Mouse (Mus musculus) heart, embryonic 16.5 days (tissue): ENCODE measurements around the gene 4930505A04Rik. TPM values are rescaled to one million over a fixed set of nuclear protein-coding genes. Genes with fewer than 3 reads are reported as not detected.
A peak's percentile ranks its signal among the peaks of the same experiment; 100 is the strongest.
"Not testable (repeated sequence)": the region's sequence is repeated elsewhere in the genome, so short reads cannot be mapped to it uniquely, and the experiment has no call there.

Experiments used
- ATAC-seq: fragments of 200-750 bp; cut with Nextera tagmentation; replicated peaks from 2 replicates; pipeline ENCODE4 v1.8.0; 2017; ENCODE audit warnings: moderate number of reproducible peaks; ENCODE audit not compliant: insufficient read depth, low FRiP score; ENCODE audit errors: extremely low read depth
- H3K27ac ChIP-seq: fragments of 300-500 bp; sonication (generic); 2 replicates; pipeline ENCODE4 v1.5.1; 2014; ENCODE audit warnings: mild to moderate bottlenecking, low read length, control low read depth, moderate library complexity
- H3K27me3 ChIP-seq: fragments of 300-500 bp; sonication (generic); 2 replicates; pipeline ENCODE4 v1.6.1; 2014; ENCODE audit warnings: low read length, mixed read lengths; ENCODE audit not compliant: control insufficient read depth, insufficient read depth
- H3K36me3 ChIP-seq: fragments of 300-500 bp; sonication (generic); 2 replicates; pipeline ENCODE4 v1.6.1; 2014; ENCODE audit not compliant: control insufficient read depth, insufficient read depth
- H3K4me1 ChIP-seq: fragments of 300-500 bp; sonication (generic); 2 replicates; pipeline ENCODE4 v1.6.1; 2014; ENCODE audit warnings: low read length, mixed read lengths; ENCODE audit not compliant: control insufficient read depth, insufficient read depth
- H3K4me2 ChIP-seq: fragments of 300-500 bp; sonication (generic); 2 replicates; pipeline ENCODE4 v1.6.1; 2014; ENCODE audit warnings: low read depth, mild to moderate bottlenecking, control low read depth, low read length
- H3K4me3 ChIP-seq: fragments of 300-500 bp; sonication (generic); 2 replicates; pipeline ENCODE4 v1.5.1; 2014; ENCODE audit warnings: mild to moderate bottlenecking, control low read depth, low read length
- H3K9ac ChIP-seq: fragments of 300-500 bp; sonication (generic); 2 replicates; pipeline ENCODE4 v1.6.1; 2014; ENCODE audit warnings: low read length, control low read depth
- H3K9me3 ChIP-seq: fragments of 300-500 bp; sonication (generic); replicated peaks from 2 replicates; pipeline ENCODE4 v1.6.1; 2016; ENCODE audit warnings: low read length; ENCODE audit not compliant: control insufficient read depth
- WGBS: fragments of 180-500 bp; shearing (Covaris S2); extraction: QIAGEN DNeasy Blood & Tissue Kit; methylation state at CpG from one replicate; pipeline ENCODE4 v1.1.7; 2014; 5-methylcytosine and 5-hydroxymethylcytosine counted together
- polyA plus RNA-seq: library from polyadenylated mRNA; unstranded; fragments of >200 nt; fragmentation: Nextera tagmentation; extraction: Ambion mirVana; gene quantifications from 2 replicates; pipeline ENCODE4 v1.2.1, GENCODE M21; 2015

4930505A04Rik gene
- polyA plus RNA-seq, 1 experiment from 2014 or later, result not detected

GRCm38 (mm10) chr11:30471187-30471586 is 440 bp downstream of the 4930505A04Rik start:
- ATAC-seq, result no peak
- Histone ChIP-seq H3K27ac (peak overlapping the region; percentile 94), H3K4me3 (no peak overlapping the region; the same call in 1 of the 2 replicates), H3K27me3 (no peaks in the 10 kb centered on the region), H3K9ac (peak overlapping the region; percentile 83), H3K4me1 (peaks cover 13% of the 10 kb centered on the region), H3K36me3 (no peaks in the 10 kb centered on the region), H3K4me2 (peak overlapping the region; percentile 92), H3K9me3 (no peaks in the 10 kb centered on the region)
- 48% methylated on average over 8 of the region's 8 CpGs for WGBS

GRCm38 (mm10) chr11:30454331-30454730 is 17.3 kb downstream of the 4930505A04Rik start:
- Histone ChIP-seq H3K27ac (peak overlapping the region; percentile 63), H3K9ac (peak overlapping the region; percentile 11; the same call in 1 of the 2 replicates), H3K4me1 (peaks cover 15% of the 10 kb centered on the region), H3K4me3 (no peak overlapping the region), H3K27me3 (no peaks in the 10 kb centered on the region), H3K4me2 (peak overlapping the region; percentile 47), H3K36me3 (no peaks in the 10 kb centered on the region), H3K9me3 (no peaks in the 10 kb centered on the region)
- ATAC-seq, result 0 out of 2 replicates have a peak, but pooled peaks have one; percentile 28
- WGBS, result 34% methylated on average over 4 of the region's 4 CpGs

- no peaks in the 10 kb centered on the region for H3K9me3 ChIP-seq
- no peak overlapping the region for H3K4me2 ChIP-seq
- no peak overlapping the region for H3K27ac ChIP-seq
- peaks cover 5% of the 10 kb centered on the region; the same call in 1 of the 2 replicates for H3K4me1 ChIP-seq
- no peaks in the 10 kb centered on the region for H3K27me3 ChIP-seq
- no peak overlapping the region for H3K9ac ChIP-seq
- ATAC-seq, result no peak
- no peaks in the 10 kb centered on the region for H3K36me3 ChIP-seq
- WGBS, result 90% methylated on average over 2 of the region's 2 CpGs
- H3K4me3 ChIP-seq, result no peak overlapping the region
These were observed 23.5 kb downstream of the 4930505A04Rik start for GRCm38 (mm10) chr11:30448126-30448525.

GRCm38 (mm10) chr11:30447561-30447960 is 24.1 kb downstream of the 4930505A04Rik start:
- Histone ChIP-seq H3K27ac (no peak overlapping the region), H3K4me2 (no peak overlapping the region), H3K9ac (no peak overlapping the region), H3K4me3 (no peak overlapping the region), H3K36me3 (no peaks in the 10 kb centered on the region), H3K9me3 (no peaks in the 10 kb centered on the region), H3K27me3 (no peaks in the 10 kb centered on the region), H3K4me1 (peaks cover 5% of the 10 kb centered on the region; the same call in 1 of the 2 replicates)
- 83% methylated on average over 1 of the region's 1 CpGs for whole genome bisulfite sequencing
- ATAC-seq, result no peak

GRCm38 (mm10) chr11:30444192-30444905 is 27.3 kb downstream of the 4930505A04Rik start:
- 87% methylated on average over 12 of the region's 12 CpGs for WGBS
- not testable (repeated sequence) for H3K4me3 ChIP-seq

GRCm38 (mm10) chr11:30443746-30444145 is 27.9 kb downstream of the 4930505A04Rik start:
- Histone ChIP-seq H3K27ac (no peak overlapping the region), H3K4me3 (no peak overlapping the region), H3K27me3 (no peaks in the 10 kb centered on the region), H3K4me1 (no peaks in the 10 kb centered on the region), H3K36me3 (no peaks in the 10 kb centered on the region), H3K9ac (no peak overlapping the region), H3K9me3 (no peaks in the 10 kb centered on the region), H3K4me2 (no peak overlapping the region)
- ATAC-seq, result no peak
- WGBS, result 72% methylated on average over 8 of the region's 8 CpGs

More at GRCm38 (mm10) chr11:30444192-30444905, 27.3 kb downstream of the 4930505A04Rik start:
- H3K9me3 ChIP-seq, H3K9ac ChIP-seq, H3K27me3 ChIP-seq, H3K4me1 ChIP-seq, H3K36me3 ChIP-seq, H3K4me2 ChIP-seq, H3K27ac ChIP-seq, ATAC-seq: not testable (repeated sequence)

- no peaks in the 10 kb centered on the region for H3K36me3 ChIP-seq
- H3K9me3 ChIP-seq, result no peaks in the 10 kb centered on the region
- H3K4me2 ChIP-seq, result no peak overlapping the region
- no peaks in the 10 kb centered on the region for H3K27me3 ChIP-seq
- WGBS, result 82% methylated on average over 2 of the region's 2 CpGs
- no peak overlapping the region for H3K4me3 ChIP-seq
- H3K27ac ChIP-seq, result no peak overlapping the region
- H3K4me1 ChIP-seq, result no peaks in the 10 kb centered on the region
- ATAC-seq, result no peak
- H3K9ac ChIP-seq, result no peak overlapping the region
These were observed 38.2 kb downstream of the 4930505A04Rik start for GRCm38 (mm10) chr11:30433256-30433950.

- 25% methylated on average over 2 of the region's 2 CpGs for WGBS
- peak overlapping the region; percentile 62 for H3K27ac ChIP-seq
- H3K4me2 ChIP-seq, result no peak overlapping the region
- no peaks in the 10 kb centered on the region for H3K9me3 ChIP-seq
- no peak overlapping the region for H3K4me3 ChIP-seq
- ATAC-seq, result peak; percentile 52
- H3K4me1 ChIP-seq, result peaks cover 13% of the 10 kb centered on the region
- no peaks in the 10 kb centered on the region for H3K27me3 ChIP-seq
- H3K9ac ChIP-seq, result peak overlapping the region; percentile 15; the same call in 1 of the 2 replicates
- H3K36me3 ChIP-seq, result no peaks in the 10 kb centered on the region
These were observed 66.0 kb downstream of the 4930505A04Rik start for GRCm38 (mm10) chr11:30405581-30405980.

GRCm38 (mm10) chr11:30404619-30405200 is 66.9 kb downstream of the 4930505A04Rik start:
- Histone ChIP-seq H3K9me3 (no peaks in the 10 kb centered on the region), H3K27me3 (no peaks in the 10 kb centered on the region), H3K27ac (peak overlapping the region; percentile 62), H3K4me1 (peaks cover 13% of the 10 kb centered on the region), H3K9ac (no peak overlapping the region), H3K4me2 (no peak overlapping the region), H3K36me3 (no peaks in the 10 kb centered on the region), H3K4me3 (no peak overlapping the region)
- no peak for ATAC-seq
- WGBS, result 61% methylated on average over 4 of the region's 4 CpGs
